Mouse (Mus musculus) adrenal gland, postnatal 4 days (tissue): ENCODE measurements around the gene Dio1. TPM values are rescaled to one million over a fixed set of nuclear protein-coding genes. Genes with fewer than 3 reads are reported as not detected.

Source experiments
- DNase-seq, 2 experiments: peaks; one replicate each; pipeline ENCODE4 v3.0.0; 2021 to 2022; ENCODE audit warnings: low spot score in 2 of 2, mixed read lengths in 2 of 2
- total RNA-seq, 2 experiments: library from RNA; stranded (reverse); gene quantifications; 2 replicates each; pipeline ENCODE4 v1.2.3; 2021

The Dio1 gene
- total RNA-seq, 2 experiments from 2014 or later: 1.3 to 2.6 TPM

- no peak for DNase-seq
Measured at GRCm38 (mm10) chr4:107248061-107248460, 58.9 kb downstream of the Dio1 start.

DNA sequence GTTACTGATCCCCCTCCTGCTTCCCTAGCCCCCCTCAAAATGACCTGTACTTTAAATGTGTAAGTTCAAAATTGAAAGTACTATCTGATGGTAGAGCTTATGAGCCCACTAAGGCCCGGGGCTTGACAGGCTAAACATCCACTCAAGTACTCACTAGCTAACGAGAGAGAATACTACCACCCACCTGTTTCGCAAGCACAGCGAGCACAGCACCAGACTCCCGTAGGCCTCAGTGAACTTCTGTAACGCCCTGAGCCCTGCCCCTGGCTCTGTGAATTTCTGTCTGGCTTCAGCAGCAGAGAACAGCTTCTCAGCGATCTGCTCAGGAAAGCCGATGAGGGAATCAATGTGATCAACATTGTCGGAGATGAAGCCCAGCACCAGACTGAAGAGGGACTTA is 59.9 kb downstream of the Dio1 start:
- no peak for DNase-seq

DNA sequence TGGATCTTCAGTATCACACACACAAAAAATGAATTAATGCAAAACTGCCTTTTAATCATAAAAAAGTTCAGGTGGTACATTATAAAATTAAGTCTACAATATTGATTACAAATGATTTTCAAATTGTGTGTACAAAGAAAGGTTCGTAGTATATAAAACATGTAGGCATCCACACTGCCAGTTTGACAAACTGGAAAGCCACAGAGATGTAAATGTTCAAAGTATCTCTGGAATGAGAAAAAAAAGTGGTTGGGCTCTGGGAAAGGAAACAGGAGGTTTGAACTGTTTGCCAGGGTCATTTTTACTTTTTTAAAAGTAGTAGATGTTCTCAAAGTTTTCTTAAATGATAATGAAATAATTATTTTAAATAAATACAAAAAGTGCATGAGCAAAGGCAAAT is 60.9 kb downstream of the Dio1 start:
- DNase-seq: no peak

- no peak for DNase-seq
Measured at GRCm38 (mm10) chr4:107245368-107245767, 61.6 kb downstream of the Dio1 start.

- no peak for DNase-seq
Measured at GRCm38 (mm10) chr4:107243365-107244333, 63.3 kb downstream of the Dio1 start.

Other genes starting within 250 kb of the Dio1 start
- gene Mrpl37, start 240.3 kb downstream of the Dio1 start, total RNA-seq: 100 to 1,000 TPM; 104 to 108 TPM
- gene Cyb5rl, start 240.2 kb downstream of the Dio1 start, total RNA-seq: 10 to 100 TPM; 20.1 to 21.1 TPM
- under 1 TPM in 1 of 2 experiments, not detected in 1; 0.14 TPM for gene Cdcp2, start 210.3 kb downstream of the Dio1 start, total RNA-seq
- gene Tmem59, start 128.8 kb downstream of the Dio1 start, total RNA-seq: 100 to 1,000 TPM; 332 to 354 TPM
- gene Tceanc2, start 128.1 kb downstream of the Dio1 start, total RNA-seq: 10 to 100 TPM; 28.4 to 34.3 TPM
- gene Ldlrad1, start 98.0 kb downstream of the Dio1 start, total RNA-seq: not detected
- gene Lrrc42, start 53.6 kb downstream of the Dio1 start, total RNA-seq: 10 to 100 TPM; 40.1 to 45.2 TPM
- gene Hspb11, start 53.6 kb downstream of the Dio1 start, total RNA-seq: 10 to 100 TPM; 22.9 to 26.3 TPM
- 10 to 100 TPM; 71.9 to 83.1 TPM for gene Yipf1, start 7.2 kb upstream of the Dio1 start, total RNA-seq
- gene Ndc1, start 60.6 kb upstream of the Dio1 start, total RNA-seq: 10 to 100 TPM; 17.8 to 20.6 TPM
- gene Glis1, start 127.4 kb upstream of the Dio1 start, total RNA-seq: 1 to 10 TPM; 1.7 to 3.5 TPM